Mouse (Mus musculus): ENCODE data around the gene Mc1r. TPM values are rescaled to one million over a fixed set of nuclear protein-coding genes. Genes with fewer than 3 reads are reported as not detected.
"Not testable (repeated sequence)": the region's sequence is repeated elsewhere in the genome, so short reads cannot be mapped to it uniquely, and the experiment has no call there.

The Mc1r gene
- polyA plus RNA-seq, 1 experiment from 2014 or later = not detected

DNA sequence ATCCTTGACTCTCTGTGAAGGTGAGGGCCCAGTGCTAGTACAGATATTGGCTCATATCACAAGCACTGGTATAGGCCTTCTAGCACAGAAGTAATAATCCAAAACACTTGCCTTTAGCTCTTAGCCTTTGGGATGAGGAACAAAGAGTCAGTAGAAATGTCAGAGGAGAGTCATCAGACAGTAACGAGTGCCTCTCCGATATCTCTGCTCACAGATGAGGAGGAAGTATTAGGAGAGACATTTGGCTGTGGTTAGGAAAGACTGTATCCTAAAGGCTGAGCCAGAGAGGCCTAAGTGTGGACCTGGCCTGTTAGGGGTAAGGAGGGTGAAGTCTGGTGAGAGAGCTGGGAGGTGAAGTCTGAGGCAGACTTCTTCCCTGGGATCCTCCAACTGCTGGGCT, 34.9 kb downstream of the Mc1r start:
- H3K27ac ChIP-seq = no peak overlapping the region
- H3K4me3 ChIP-seq = no peak overlapping the region
- no peaks in the 10 kb centered on the region for H3K9me3 ChIP-seq (replicated peaks)
- H3K4me2 ChIP-seq = no peak overlapping the region
- whole genome bisulfite sequencing = 75% methylated on average over 2 of the region's 2 CpGs
- ATAC-seq (replicated peaks; ENCODE audit: insufficient number of reproducible peaks, insufficient read depth, low FRiP score, low read depth) = no peak
- no peaks in the 10 kb centered on the region for H3K27me3 ChIP-seq
- no peak overlapping the region for H3K9ac ChIP-seq
- H3K4me1 ChIP-seq (replicated peaks) = peaks cover 24% of the 10 kb centered on the region
- no peaks in the 10 kb centered on the region for H3K36me3 ChIP-seq

- 85% methylated on average over 5 of the region's 5 CpGs for WGBS
Observed at GRCm38 (mm10) chr8:123442351-123442750, 35.4 kb downstream of the Mc1r start.

DNA sequence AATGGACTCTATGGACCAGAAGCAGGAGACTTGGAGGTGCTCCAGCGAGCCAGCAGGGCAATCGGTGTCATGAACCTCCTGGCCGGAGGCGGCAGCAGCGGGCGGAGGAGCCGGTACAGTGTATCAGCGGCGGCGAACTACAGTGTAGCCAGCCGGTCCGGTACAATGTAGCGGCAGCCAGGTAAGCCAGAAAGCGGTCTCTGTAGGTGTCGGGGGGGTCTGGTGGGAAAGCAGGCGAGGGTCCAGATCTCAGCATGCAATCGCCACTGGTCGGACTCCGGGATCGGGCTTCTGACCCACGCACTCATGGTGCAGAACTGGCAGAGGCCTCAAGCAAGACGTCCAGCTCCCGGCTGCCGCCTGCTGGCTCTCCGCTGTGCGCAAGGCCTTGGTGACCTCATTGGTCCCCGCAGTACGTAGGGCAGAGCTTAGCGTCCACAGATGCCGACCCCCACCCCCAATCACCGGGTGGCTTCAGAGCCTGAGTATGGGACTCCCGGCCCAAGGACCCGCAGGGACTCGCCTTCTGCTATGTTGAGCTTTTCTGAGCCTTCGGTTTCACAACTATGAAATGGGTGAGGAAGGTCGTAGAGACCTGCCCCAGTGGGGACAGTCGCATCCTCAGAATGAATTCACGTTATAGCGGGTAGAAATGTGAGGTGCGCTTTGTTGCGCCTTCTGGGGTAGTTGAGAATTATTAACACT, 36.1 kb downstream of the Mc1r start:
- H3K36me3 ChIP-seq = no peaks in the 10 kb centered on the region
- H3K4me1 ChIP-seq (replicated peaks) = peaks cover 33% of the 10 kb centered on the region
- WGBS = 1% methylated on average over 41 of the region's 41 CpGs
- H3K4me2 ChIP-seq = peak overlapping the region; percentile 70
- no peaks in the 10 kb centered on the region for H3K9me3 ChIP-seq (replicated peaks)
- H3K27ac ChIP-seq = peak overlapping the region; percentile 80
- H3K4me3 ChIP-seq = peak overlapping the region; percentile 80
- peak overlapping the region; percentile 85 for H3K9ac ChIP-seq
- peak; percentile 95 for ATAC-seq (replicated peaks; ENCODE audit: insufficient number of reproducible peaks, insufficient read depth, low FRiP score, low read depth)
- H3K27me3 ChIP-seq = no peaks in the 10 kb centered on the region

More at GRCm38 (mm10) chr8:123442351-123442750, 35.4 kb downstream of the Mc1r start:
- H3K4me1 ChIP-seq (replicated peaks) = peaks cover 30% of the 10 kb centered on the region
- ATAC-seq (replicated peaks; ENCODE audit: insufficient number of reproducible peaks, insufficient read depth, low FRiP score, low read depth) = no peak
- no peaks in the 10 kb centered on the region for H3K27me3 ChIP-seq
- no peak overlapping the region for H3K27ac ChIP-seq
- H3K4me3 ChIP-seq = peak overlapping the region; percentile 80; the same call in 1 of the 2 replicates
- H3K4me2 ChIP-seq = peak overlapping the region; percentile 70; the same call in 1 of the 2 replicates
- H3K36me3 ChIP-seq = no peaks in the 10 kb centered on the region
- no peaks in the 10 kb centered on the region for H3K9me3 ChIP-seq (replicated peaks)
- H3K9ac ChIP-seq = peak overlapping the region; percentile 85; the same call in 1 of the 2 replicates

DNA sequence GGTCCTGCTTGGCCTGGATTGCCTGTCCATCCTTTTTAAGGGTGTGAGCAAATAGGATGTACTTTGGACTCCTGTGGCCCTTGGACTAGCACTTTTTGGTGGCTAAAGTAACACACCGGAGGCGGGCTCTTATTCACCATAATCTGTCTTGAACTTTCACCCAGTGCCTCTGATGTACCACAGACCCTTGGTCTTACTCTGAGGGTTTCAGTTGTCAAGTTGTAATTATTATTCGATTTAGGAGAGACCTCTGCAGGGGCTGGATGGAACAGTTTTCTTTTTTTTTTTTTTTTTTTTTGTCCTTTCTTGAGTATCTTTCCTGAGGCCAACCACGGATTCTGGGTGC, 36.6 kb downstream of the Mc1r start:
- H3K9me3 ChIP-seq (replicated peaks) = no peaks in the 10 kb centered on the region
- H3K4me2 ChIP-seq = peak overlapping the region; percentile 70
- H3K27ac ChIP-seq = peak overlapping the region; percentile 80; the same call in 1 of the 2 replicates
- H3K4me1 ChIP-seq (replicated peaks) = peaks cover 33% of the 10 kb centered on the region
- no peak for ATAC-seq (replicated peaks; ENCODE audit: insufficient number of reproducible peaks, insufficient read depth, low FRiP score, low read depth)
- no peaks in the 10 kb centered on the region for H3K36me3 ChIP-seq
- peak overlapping the region; percentile 80 for H3K4me3 ChIP-seq
- 28% methylated on average over 4 of the region's 4 CpGs for WGBS
- peak overlapping the region; percentile 85 for H3K9ac ChIP-seq
- H3K27me3 ChIP-seq = no peaks in the 10 kb centered on the region

DNA sequence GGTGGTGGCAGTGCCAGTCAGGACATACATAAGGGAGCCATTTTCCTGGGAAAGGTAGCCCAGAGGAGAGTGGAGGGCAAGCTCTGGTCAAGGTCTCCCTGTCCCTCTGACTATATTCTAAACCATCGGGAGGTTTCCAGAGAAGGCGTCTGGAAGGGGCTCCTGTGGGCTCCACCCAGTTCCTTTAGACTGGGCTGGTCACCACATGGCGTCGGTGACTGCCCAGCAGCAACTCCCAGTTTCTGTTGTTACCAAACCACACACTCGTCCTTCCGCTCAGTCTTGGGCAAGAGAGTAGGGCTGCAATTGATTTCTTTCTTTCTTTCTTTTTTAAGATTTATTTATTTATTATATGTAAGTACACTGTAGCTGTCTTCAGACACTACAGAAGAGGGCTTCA, 37.2 kb downstream of the Mc1r start:
- Histone ChIP-seq H3K36me3 (0 out of 2 replicates have a peak, but pooled peaks cover 2% of the 10 kb centered on the region), H3K9ac (0 out of 2 replicates have a peak overlapping the region, but pooled peaks have one; percentile 85)
- 87% methylated on average over 6 of the region's 6 CpGs for WGBS

GRCm38 (mm10) chr8:123445981-123446380, 39.1 kb downstream of the Mc1r start:
- WGBS = 71% methylated on average over 10 of the region's 10 CpGs
- Histone ChIP-seq H3K4me1 (replicated peaks) (peaks cover 33% of the 10 kb centered on the region), H3K36me3 (0 out of 2 replicates have a peak, but pooled peaks cover 5% of the 10 kb centered on the region), H3K4me2 (no peak overlapping the region), H3K27ac (no peak overlapping the region), H3K9ac (no peak overlapping the region), H3K4me3 (no peak overlapping the region), H3K27me3 (no peaks in the 10 kb centered on the region), H3K9me3 (replicated peaks) (no peaks in the 10 kb centered on the region)
- ATAC-seq (replicated peaks; ENCODE audit: insufficient number of reproducible peaks, insufficient read depth, low FRiP score, low read depth) = no peak

More for the DNA sequence above, 37.2 kb downstream of the Mc1r start:
- peak overlapping the region; percentile 70; the same call in 1 of the 2 replicates for H3K4me2 ChIP-seq
- no peaks in the 10 kb centered on the region for H3K27me3 ChIP-seq
- peaks cover 33% of the 10 kb centered on the region for H3K4me1 ChIP-seq (replicated peaks)
- H3K9me3 ChIP-seq (replicated peaks) = no peaks in the 10 kb centered on the region
- ATAC-seq (replicated peaks; ENCODE audit: insufficient number of reproducible peaks, insufficient read depth, low FRiP score, low read depth) = no peak
- peak overlapping the region; percentile 80; the same call in 1 of the 2 replicates for H3K4me3 ChIP-seq
- H3K27ac ChIP-seq = no peak overlapping the region

GRCm38 (mm10) chr8:123446799-123447198, 39.9 kb downstream of the Mc1r start:
- 30% methylated on average over 6 of the region's 6 CpGs for WGBS
- H3K9ac ChIP-seq = no peak overlapping the region
- H3K27me3 ChIP-seq = no peaks in the 10 kb centered on the region
- no peak overlapping the region for H3K4me3 ChIP-seq
- H3K4me1 ChIP-seq (replicated peaks) = peaks cover 33% of the 10 kb centered on the region
- no peak overlapping the region for H3K4me2 ChIP-seq
- H3K36me3 ChIP-seq = 0 out of 2 replicates have a peak, but pooled peaks cover 5% of the 10 kb centered on the region
- no peaks in the 10 kb centered on the region for H3K9me3 ChIP-seq (replicated peaks)
- ATAC-seq (replicated peaks; ENCODE audit: insufficient number of reproducible peaks, insufficient read depth, low FRiP score, low read depth) = no peak; the same call in 1 of the 2 replicates
- peak overlapping the region; percentile 41 for H3K27ac ChIP-seq

DNA sequence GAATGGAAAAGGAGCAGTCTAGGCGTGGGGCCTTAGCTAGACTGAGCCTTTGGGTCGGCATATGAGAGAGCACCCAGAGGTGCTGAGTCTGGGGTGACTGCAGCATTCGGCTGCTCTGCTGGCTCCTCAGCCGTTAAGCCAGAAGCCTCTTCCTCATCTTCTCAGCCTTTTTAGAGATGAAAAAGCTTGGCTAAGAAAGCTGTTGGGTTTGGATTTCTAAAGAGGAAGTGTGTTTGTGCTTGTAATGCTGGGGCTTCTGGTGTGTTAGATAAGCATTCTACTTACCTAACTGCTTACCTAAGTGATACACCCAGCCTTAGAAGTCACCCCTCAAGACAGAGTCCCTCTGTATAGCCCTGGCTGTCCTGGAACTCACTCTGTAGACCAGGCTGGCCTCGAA, 43.9 kb downstream of the Mc1r start:
- Histone ChIP-seq H3K27me3 (no peaks in the 10 kb centered on the region), H3K4me1 (replicated peaks) (peaks cover 19% of the 10 kb centered on the region), H3K27ac (no peak overlapping the region), H3K4me2 (no peak overlapping the region), H3K9ac (no peak overlapping the region), H3K36me3 (peaks cover 31% of the 10 kb centered on the region), H3K9me3 (replicated peaks) (no peaks in the 10 kb centered on the region), H3K4me3 (no peak overlapping the region)
- 88% methylated on average over 5 of the region's 5 CpGs for WGBS
- ATAC-seq (replicated peaks; ENCODE audit: insufficient number of reproducible peaks, insufficient read depth, low FRiP score, low read depth) = no peak

DNA sequence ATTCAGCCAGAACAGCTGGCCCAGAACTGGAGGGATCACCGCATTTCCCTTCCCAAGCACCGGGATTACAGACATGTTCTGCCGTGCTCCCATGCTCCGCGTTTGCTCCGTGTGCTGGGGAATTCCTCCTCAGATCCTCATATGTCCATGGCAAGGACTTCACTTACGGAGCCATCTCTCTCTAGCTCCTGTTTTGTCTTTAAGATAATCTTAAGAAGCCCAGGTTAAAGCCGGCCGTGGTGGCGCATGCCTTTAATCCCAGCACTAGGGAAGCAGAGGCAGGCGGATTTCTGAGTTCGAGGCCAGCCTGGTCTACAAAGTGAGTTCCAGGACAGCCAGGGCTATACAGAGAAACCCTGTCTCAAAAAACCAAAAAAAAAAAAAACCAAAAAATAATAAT, 44.8 kb downstream of the Mc1r start:
- not testable (repeated sequence) for H3K9me3 ChIP-seq (replicated peaks); H3K9ac ChIP-seq; H3K4me1 ChIP-seq (replicated peaks); H3K4me2 ChIP-seq; ATAC-seq (replicated peaks; ENCODE audit: insufficient number of reproducible peaks, insufficient read depth, low FRiP score, low read depth); H3K27me3 ChIP-seq; H3K27ac ChIP-seq; H3K4me3 ChIP-seq
- H3K36me3 ChIP-seq = peaks cover 36% of the 10 kb centered on the region
- 91% methylated on average over 12 of the region's 12 CpGs for WGBS

- no peak overlapping the region for H3K4me3 ChIP-seq
- 63% methylated on average over 4 of the region's 4 CpGs for WGBS
- H3K9me3 ChIP-seq (replicated peaks) = no peaks in the 10 kb centered on the region
- peaks cover 5% of the 10 kb centered on the region for H3K4me1 ChIP-seq (replicated peaks)
- H3K36me3 ChIP-seq = peaks cover 38% of the 10 kb centered on the region
- H3K27me3 ChIP-seq = no peaks in the 10 kb centered on the region
- H3K4me2 ChIP-seq = no peak overlapping the region
- no peak for ATAC-seq (replicated peaks; ENCODE audit: insufficient number of reproducible peaks, insufficient read depth, low FRiP score, low read depth)
- H3K27ac ChIP-seq = no peak overlapping the region
- no peak overlapping the region for H3K9ac ChIP-seq
Observed at GRCm38 (mm10) chr8:123452149-123452548, 45.2 kb downstream of the Mc1r start.

DNA sequence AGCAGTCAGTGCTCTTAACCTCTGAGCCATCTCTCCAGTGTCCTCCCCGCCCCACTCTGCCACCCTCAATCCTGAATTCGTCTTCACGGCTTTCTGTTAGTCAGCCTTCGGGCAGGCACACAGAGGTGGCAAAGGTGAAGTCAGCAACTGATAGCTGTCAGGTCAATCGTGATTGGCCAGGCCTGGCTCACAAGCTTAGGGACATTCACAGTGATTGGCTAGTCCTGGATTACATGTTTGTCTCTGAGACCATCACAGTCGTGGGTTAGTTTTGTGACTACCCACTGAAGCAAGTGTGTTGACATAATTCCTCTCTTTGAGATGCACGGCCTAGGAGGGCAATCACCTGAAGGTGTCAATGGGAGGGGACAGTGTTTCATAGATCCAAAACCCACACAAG, 46.4 kb downstream of the Mc1r start:
- no peak overlapping the region for H3K9ac ChIP-seq
- 73% methylated on average over 7 of the region's 7 CpGs for WGBS
- no peak overlapping the region for H3K27ac ChIP-seq
- ATAC-seq (replicated peaks; ENCODE audit: insufficient number of reproducible peaks, insufficient read depth, low FRiP score, low read depth) = no peak
- H3K27me3 ChIP-seq = no peaks in the 10 kb centered on the region
- H3K36me3 ChIP-seq = peaks cover 48% of the 10 kb centered on the region
- no peak overlapping the region for H3K4me3 ChIP-seq
- H3K4me2 ChIP-seq = no peak overlapping the region
- no peaks in the 10 kb centered on the region for H3K9me3 ChIP-seq (replicated peaks)
- no peaks in the 10 kb centered on the region for H3K4me1 ChIP-seq (replicated peaks)

DNA sequence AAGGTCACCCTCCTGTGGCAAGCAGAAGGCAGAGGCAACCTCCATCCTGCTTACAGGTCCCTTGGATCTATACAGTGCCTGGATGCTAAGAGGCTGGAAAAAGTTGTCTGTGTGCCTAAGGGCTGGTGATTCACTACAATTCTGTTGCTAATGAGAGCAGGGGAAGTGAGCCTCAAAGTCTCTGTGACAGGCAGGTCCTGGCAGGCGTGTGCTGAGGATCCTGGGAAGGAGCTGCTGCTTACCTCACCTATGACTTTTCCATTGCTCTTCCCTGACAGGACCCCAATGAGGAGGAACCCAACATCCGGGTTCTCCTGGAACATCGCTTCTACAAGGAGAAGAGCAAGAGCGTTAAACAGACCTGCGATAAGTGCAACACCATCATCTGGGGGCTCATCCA, 47.0 kb downstream of the Mc1r start:
- 80% methylated on average over 5 of the region's 5 CpGs for WGBS
- no peak for ATAC-seq (replicated peaks; ENCODE audit: insufficient number of reproducible peaks, insufficient read depth, low FRiP score, low read depth)

More for the DNA sequence above, 47.0 kb downstream of the Mc1r start:
- H3K4me1 ChIP-seq (replicated peaks) = no peaks in the 10 kb centered on the region
- no peaks in the 10 kb centered on the region for H3K27me3 ChIP-seq
- H3K9me3 ChIP-seq (replicated peaks) = no peaks in the 10 kb centered on the region
- H3K4me3 ChIP-seq = no peak overlapping the region
- H3K9ac ChIP-seq = no peak overlapping the region
- no peak overlapping the region for H3K27ac ChIP-seq
- no peak overlapping the region for H3K4me2 ChIP-seq
- peaks cover 52% of the 10 kb centered on the region for H3K36me3 ChIP-seq
